Mouse (Mus musculus): ENCODE measurements around the gene Kpna7. TPM values are rescaled to one million over a fixed set of nuclear protein-coding genes. Genes with fewer than 3 reads are reported as not detected.
"Not testable (repeated sequence)": the region's sequence is repeated elsewhere in the genome, so short reads cannot be mapped to it uniquely, and the experiment has no call there.

The Kpna7 gene
- polyA plus RNA-seq, 1 experiment = not detected

GRCm38 (mm10) chr5:145105694-145106275 lies 22.0 kb upstream of the Kpna7 start:
- Histone ChIP-seq H3K79me2 (ENCODE audit: control insufficient read depth, insufficient read depth) (no peaks in the 10 kb centered on the region), H3K4me2 (ENCODE audit: low read depth) (no peak overlapping the region), H3ac (ENCODE audit: control insufficient read depth, insufficient read length) (no peak overlapping the region), H3K36me3 (ENCODE audit: control insufficient read depth, insufficient read depth) (peaks cover 45% of the 10 kb centered on the region), H3K27me3 (ENCODE audit: control insufficient read depth, insufficient read depth, insufficient read length) (no peaks in the 10 kb centered on the region), H3K4me3 (no peak overlapping the region)
- no peak for TF ChIP-seq REST (IDR thresholded peaks at IDR 0.05; ENCODE audit: insufficient read depth, insufficient read length)
- TF ChIP-seq MYOD1 (IDR thresholded peaks at IDR 0.05; ENCODE audit: control insufficient read depth in 1 of 3, insufficient read length in 2 of 3, low read depth in 2 of 3) = no peak
- TF ChIP-seq E2F4 (IDR thresholded peaks at IDR 0.05; ENCODE audit: insufficient read depth) = no peak
- TF ChIP-seq POLR2A (IDR thresholded peaks at IDR 0.05; ENCODE audit: insufficient read length, low read depth) = no peak
- TF ChIP-seq USF1 (IDR thresholded peaks at IDR 0.05; ENCODE audit: low read depth) = no peak
- TF ChIP-seq TCF12 (IDR thresholded peaks at IDR 0.05; ENCODE audit: insufficient read depth, poor library complexity, severe bottlenecking) = no peak
- no peak for TF ChIP-seq SRF (IDR thresholded peaks at IDR 0.05; ENCODE audit: control insufficient read depth, insufficient read length, low read depth)
- no peak for TF ChIP-seq TCF3 (IDR thresholded peaks at IDR 0.05; ENCODE audit: insufficient read length, low read depth)
- no peak for TF ChIP-seq MYOG (IDR thresholded peaks at IDR 0.05; ENCODE audit: control insufficient read depth in 1 of 3, insufficient read depth in 1 of 3, insufficient read length in 2 of 3, low read depth in 2 of 3)
- no peak for TF ChIP-seq MAX (IDR thresholded peaks at IDR 0.05; ENCODE audit: low read depth)
- no peak for TF ChIP-seq CEBPB (IDR thresholded peaks at IDR 0.05; ENCODE audit: insufficient read depth, poor library complexity, severe bottlenecking)
- TF ChIP-seq POLR2AphosphoS2 (IDR thresholded peaks at IDR 0.05; ENCODE audit: insufficient read length, low read depth) = no peak

DNA sequence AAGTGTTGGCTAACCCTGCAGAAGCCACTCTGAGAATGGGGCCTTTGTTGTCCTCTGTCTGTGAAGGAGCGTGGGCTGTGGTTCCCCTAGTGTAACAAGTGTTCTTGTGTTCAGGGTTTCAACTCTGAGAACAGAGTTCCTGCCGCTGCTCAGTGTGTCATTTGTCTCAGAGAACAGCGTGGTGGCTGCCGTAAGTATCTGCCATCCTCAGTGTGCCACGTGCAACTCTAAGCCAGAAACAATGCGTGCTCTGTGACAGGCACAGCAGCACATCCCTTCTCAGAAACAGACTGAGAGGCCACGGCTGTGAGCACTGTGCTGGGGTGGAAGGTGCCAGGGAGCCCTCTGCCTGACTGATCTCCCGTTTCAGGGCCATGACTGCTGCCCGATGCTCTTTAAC lies 20.5 kb upstream of the Kpna7 start:
- no peak overlapping the region for H3K4me2 ChIP-seq (ENCODE audit: low read depth)
- no peaks in the 10 kb centered on the region for H3K27me3 ChIP-seq (ENCODE audit: control insufficient read depth, insufficient read depth, insufficient read length)
- no peak overlapping the region for H3ac ChIP-seq (ENCODE audit: control insufficient read depth, insufficient read length)
- TF ChIP-seq CEBPB (IDR thresholded peaks at IDR 0.05; ENCODE audit: insufficient read depth, poor library complexity, severe bottlenecking) = no peak
- TF ChIP-seq TCF3 (IDR thresholded peaks at IDR 0.05; ENCODE audit: insufficient read length, low read depth) = no peak
- TF ChIP-seq POLR2A (IDR thresholded peaks at IDR 0.05; ENCODE audit: insufficient read length, low read depth) = no peak
- no peak for TF ChIP-seq USF1 (IDR thresholded peaks at IDR 0.05; ENCODE audit: low read depth)
- no peak for TF ChIP-seq POLR2AphosphoS2 (IDR thresholded peaks at IDR 0.05; ENCODE audit: insufficient read length, low read depth)
- TF ChIP-seq SRF (IDR thresholded peaks at IDR 0.05; ENCODE audit: control insufficient read depth, insufficient read length, low read depth) = no peak
- TF ChIP-seq E2F4 (IDR thresholded peaks at IDR 0.05; ENCODE audit: insufficient read depth) = no peak
- no peak for TF ChIP-seq TCF12 (IDR thresholded peaks at IDR 0.05; ENCODE audit: insufficient read depth, poor library complexity, severe bottlenecking)
- no peak for TF ChIP-seq MYOG (IDR thresholded peaks at IDR 0.05; ENCODE audit: control insufficient read depth in 1 of 3, insufficient read depth in 1 of 3, insufficient read length in 2 of 3, low read depth in 2 of 3)
- no peak for TF ChIP-seq MYOD1 (IDR thresholded peaks at IDR 0.05; ENCODE audit: control insufficient read depth in 1 of 3, insufficient read length in 2 of 3, low read depth in 2 of 3)
- no peak for TF ChIP-seq REST (IDR thresholded peaks at IDR 0.05; ENCODE audit: insufficient read depth, insufficient read length)
- no peak for TF ChIP-seq MAX (IDR thresholded peaks at IDR 0.05; ENCODE audit: low read depth)
- no peak overlapping the region for H3K4me3 ChIP-seq
- no peaks in the 10 kb centered on the region for H3K79me2 ChIP-seq (ENCODE audit: control insufficient read depth, insufficient read depth)
- H3K36me3 ChIP-seq (ENCODE audit: control insufficient read depth, insufficient read depth) = peaks cover 45% of the 10 kb centered on the region

DNA sequence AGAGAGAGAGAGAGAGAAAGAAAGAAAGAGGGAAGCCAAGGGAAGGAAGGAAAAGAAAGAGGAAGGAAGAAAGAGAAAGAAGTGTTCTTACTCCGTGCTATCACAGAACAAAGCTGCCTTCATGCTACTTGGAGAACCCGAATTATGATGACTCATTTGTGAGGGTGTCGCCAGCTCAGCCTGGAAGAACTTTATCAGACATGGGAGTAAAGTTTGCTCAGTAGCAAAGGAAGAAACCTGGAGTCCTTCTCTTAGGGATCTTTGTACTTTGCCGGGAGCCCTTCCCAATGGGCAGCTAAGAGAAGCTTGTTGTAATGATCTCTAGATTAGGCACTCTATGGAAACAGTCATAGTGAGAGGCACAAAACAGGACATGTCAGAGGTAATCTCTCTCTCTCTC lies 18.9 kb upstream of the Kpna7 start:
- peak overlapping the region; percentile 18 for H3K4me2 ChIP-seq (ENCODE audit: low read depth)
- TF ChIP-seq TCF3 (IDR thresholded peaks at IDR 0.05; ENCODE audit: insufficient read length, low read depth) (no peak), MYOD1 (IDR thresholded peaks at IDR 0.05; ENCODE audit: control insufficient read depth in 1 of 3, insufficient read length in 2 of 3, low read depth in 2 of 3) (no peak), CEBPB (IDR thresholded peaks at IDR 0.05; ENCODE audit: insufficient read depth, poor library complexity, severe bottlenecking) (no peak), POLR2A (IDR thresholded peaks at IDR 0.05; ENCODE audit: insufficient read length, low read depth) (no peak), REST (IDR thresholded peaks at IDR 0.05; ENCODE audit: insufficient read depth, insufficient read length) (no peak), SRF (IDR thresholded peaks at IDR 0.05; ENCODE audit: control insufficient read depth, insufficient read length, low read depth) (no peak)
- H3K36me3 ChIP-seq (ENCODE audit: control insufficient read depth, insufficient read depth) = peaks cover 42% of the 10 kb centered on the region
- no peaks in the 10 kb centered on the region for H3K79me2 ChIP-seq (ENCODE audit: control insufficient read depth, insufficient read depth)
- H3K4me3 ChIP-seq = no peak overlapping the region
- H3K27me3 ChIP-seq (ENCODE audit: control insufficient read depth, insufficient read depth, insufficient read length) = no peaks in the 10 kb centered on the region
- no peak overlapping the region for H3ac ChIP-seq (ENCODE audit: control insufficient read depth, insufficient read length)

DNA sequence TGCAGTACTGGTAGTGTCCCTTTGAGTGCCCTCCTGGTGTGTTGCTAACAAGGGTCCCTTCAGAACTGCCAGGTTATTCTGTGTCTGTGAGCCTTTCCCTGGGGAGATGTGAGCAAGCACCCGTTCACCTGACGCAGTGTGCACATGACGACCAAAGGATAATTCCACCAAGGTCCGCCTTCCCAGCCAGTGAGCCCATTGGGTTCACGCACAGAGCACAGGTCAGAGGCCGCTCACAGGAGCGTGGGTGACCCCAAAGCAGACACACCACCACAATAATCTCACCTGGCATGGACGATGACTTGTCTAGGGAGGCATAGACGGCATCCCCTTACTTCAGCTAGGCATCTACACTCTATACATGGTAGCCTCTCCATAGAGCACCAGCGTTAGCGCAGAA lies 17.6 kb upstream of the Kpna7 start:
- H3K36me3 ChIP-seq (ENCODE audit: control insufficient read depth, insufficient read depth) = peaks cover 41% of the 10 kb centered on the region
- H3K27me3 ChIP-seq (ENCODE audit: control insufficient read depth, insufficient read depth, insufficient read length); H3K4me3 ChIP-seq; H3ac ChIP-seq (ENCODE audit: control insufficient read depth, insufficient read length); H3K4me2 ChIP-seq (ENCODE audit: low read depth); H3K79me2 ChIP-seq (ENCODE audit: control insufficient read depth, insufficient read depth): not testable (repeated sequence)

DNA sequence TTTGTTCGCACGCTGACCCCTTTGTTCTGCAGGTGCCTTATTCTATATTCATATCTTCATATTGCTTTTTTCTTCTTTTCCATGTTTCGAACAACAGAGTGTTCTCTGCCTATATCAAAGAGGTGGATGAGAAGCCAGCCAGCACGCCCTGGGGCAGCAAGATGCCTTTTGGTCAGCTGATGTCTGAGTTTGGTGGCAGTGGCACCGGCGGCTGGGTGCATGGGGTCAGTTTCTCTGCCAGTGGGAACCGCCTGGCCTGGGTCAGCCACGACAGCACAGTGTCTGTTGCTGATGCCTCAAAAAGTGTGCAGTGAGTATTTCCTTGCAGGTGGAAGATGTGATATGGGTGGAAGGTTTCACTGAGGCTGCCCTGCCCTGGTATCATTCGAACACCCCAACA lies 17.1 kb upstream of the Kpna7 start:
- no peak overlapping the region for H3K4me2 ChIP-seq (ENCODE audit: low read depth)
- H3K27me3 ChIP-seq (ENCODE audit: control insufficient read depth, insufficient read depth, insufficient read length) = no peaks in the 10 kb centered on the region
- no peak for TF ChIP-seq REST (IDR thresholded peaks at IDR 0.05; ENCODE audit: insufficient read depth, insufficient read length)
- no peak overlapping the region for H3K4me3 ChIP-seq
- H3ac ChIP-seq (ENCODE audit: control insufficient read depth, insufficient read length) = no peak overlapping the region
- peaks cover 39% of the 10 kb centered on the region for H3K36me3 ChIP-seq (ENCODE audit: control insufficient read depth, insufficient read depth)
- H3K79me2 ChIP-seq (ENCODE audit: control insufficient read depth, insufficient read depth) = no peaks in the 10 kb centered on the region
